Mouse (Mus musculus): ENCODE data around the gene Hepacam. TPM values are rescaled to one million over a fixed set of nuclear protein-coding genes. Genes with fewer than 3 reads are reported as not detected.

The Hepacam gene
- polyA plus RNA-seq, 1 experiment from 2014 or later = not detected

DNA sequence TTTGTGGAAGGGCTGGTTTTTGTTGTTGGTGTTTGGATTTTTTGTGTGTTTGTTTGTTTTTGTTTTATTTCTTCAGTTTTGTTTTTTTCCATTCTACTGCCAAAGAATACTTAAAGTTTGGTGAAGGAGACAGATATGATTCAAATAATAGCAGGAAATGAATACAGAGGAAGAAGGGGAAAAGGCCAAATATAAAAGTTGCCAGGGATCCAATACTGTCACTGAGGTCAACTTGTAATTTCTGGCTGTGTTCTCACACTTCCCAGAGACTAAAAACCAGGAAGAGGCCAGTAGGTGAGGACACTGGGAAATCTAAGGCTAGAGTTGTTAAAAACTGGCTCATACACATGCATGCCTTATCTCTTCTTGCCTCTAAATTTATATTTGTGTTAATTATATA, 5.1 kb upstream of the Hepacam start:
- ATAC-seq (ENCODE audit: insufficient number of reproducible peaks, insufficient read depth, low FRiP score, low TSS enrichment, low read depth) = no peak
- H3K4me3 ChIP-seq (replicated peaks) = no peak overlapping the region
- no peaks in the 10 kb centered on the region for H3K36me3 ChIP-seq
- no peaks in the 10 kb centered on the region for H3K9me3 ChIP-seq
- H3K9ac ChIP-seq (replicated peaks) = no peak overlapping the region
- H3K27ac ChIP-seq = no peak overlapping the region
- H3K27me3 ChIP-seq = 0 out of 2 replicates have a peak, but pooled peaks cover under 1% of the 10 kb centered on the region
- H3K4me2 ChIP-seq = no peak overlapping the region
- H3K4me1 ChIP-seq (replicated peaks) = peaks cover 7% of the 10 kb centered on the region; the same call in 1 of the 2 replicates

DNA sequence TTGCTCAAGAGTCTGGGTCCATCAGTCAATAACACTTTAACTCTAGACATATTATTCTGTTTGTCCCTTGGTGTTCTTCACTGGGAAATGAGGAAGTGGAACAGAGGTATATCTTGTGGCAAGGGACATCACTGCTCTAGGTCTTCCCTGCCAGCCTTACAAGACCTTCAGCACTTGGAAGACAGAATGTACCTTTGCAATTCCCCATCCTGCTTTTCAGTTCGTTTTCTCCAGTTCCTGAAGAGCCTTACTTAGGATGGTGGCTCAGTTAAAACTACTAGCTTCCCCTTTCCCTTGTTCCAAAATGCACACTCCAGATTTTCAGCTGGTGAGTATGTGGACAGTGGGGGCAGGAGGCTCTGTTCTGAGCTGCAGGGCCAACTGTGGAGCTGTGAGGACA, 4.3 kb upstream of the Hepacam start:
- 63% methylated on average over 1 of the region's 1 CpGs for WGBS
- H3K36me3 ChIP-seq = no peaks in the 10 kb centered on the region
- 0 out of 2 replicates have a peak, but pooled peaks cover 3% of the 10 kb centered on the region for H3K27me3 ChIP-seq
- H3K4me2 ChIP-seq = no peak overlapping the region
- no peak overlapping the region for H3K27ac ChIP-seq
- H3K9me3 ChIP-seq = no peaks in the 10 kb centered on the region
- no peak overlapping the region for H3K4me3 ChIP-seq (replicated peaks)
- H3K9ac ChIP-seq (replicated peaks) = no peak overlapping the region
- H3K4me1 ChIP-seq (replicated peaks) = peaks cover 7% of the 10 kb centered on the region; the same call in 1 of the 2 replicates
- no peak for ATAC-seq (ENCODE audit: insufficient number of reproducible peaks, insufficient read depth, low FRiP score, low TSS enrichment, low read depth)

GRCm38 (mm10) chr9:37363551-37363950, 3.6 kb upstream of the Hepacam start:
- Histone ChIP-seq H3K4me2 (no peak overlapping the region), H3K36me3 (no peaks in the 10 kb centered on the region), H3K27me3 (0 out of 2 replicates have a peak, but pooled peaks cover 3% of the 10 kb centered on the region), H3K27ac (no peak overlapping the region), H3K9ac (replicated peaks) (no peak overlapping the region), H3K9me3 (no peaks in the 10 kb centered on the region), H3K4me3 (replicated peaks) (no peak overlapping the region), H3K4me1 (replicated peaks) (peaks cover 7% of the 10 kb centered on the region; the same call in 1 of the 2 replicates)
- WGBS = 70% methylated on average over 3 of the region's 3 CpGs
- no peak for ATAC-seq (ENCODE audit: insufficient number of reproducible peaks, insufficient read depth, low FRiP score, low TSS enrichment, low read depth)

GRCm38 (mm10) chr9:37364392-37364791, 2.8 kb upstream of the Hepacam start:
- WGBS = 84% methylated on average over 3 of the region's 3 CpGs
- Histone ChIP-seq H3K27ac (no peak overlapping the region), H3K9me3 (no peaks in the 10 kb centered on the region), H3K27me3 (0 out of 2 replicates have a peak, but pooled peaks cover 3% of the 10 kb centered on the region), H3K4me3 (replicated peaks) (no peak overlapping the region), H3K4me1 (replicated peaks) (peaks cover 6% of the 10 kb centered on the region; the same call in 1 of the 2 replicates), H3K9ac (replicated peaks) (no peak overlapping the region), H3K36me3 (no peaks in the 10 kb centered on the region), H3K4me2 (no peak overlapping the region)
- no peak for ATAC-seq (ENCODE audit: insufficient number of reproducible peaks, insufficient read depth, low FRiP score, low TSS enrichment, low read depth)

- ATAC-seq (ENCODE audit: insufficient number of reproducible peaks, insufficient read depth, low FRiP score, low TSS enrichment, low read depth) = no peak
- Histone ChIP-seq H3K27me3 (0 out of 2 replicates have a peak, but pooled peaks cover 3% of the 10 kb centered on the region), H3K4me2 (no peak overlapping the region)
Observed at GRCm38 (mm10) chr9:37365706-37366105, 1.4 kb upstream of the Hepacam start.

GRCm38 (mm10) chr9:37368081-37368830, 1.1 kb downstream of the Hepacam start:
- Histone ChIP-seq H3K27ac (no peak overlapping the region), H3K9ac (replicated peaks) (no peak overlapping the region), H3K27me3 (0 out of 2 replicates have a peak, but pooled peaks cover 3% of the 10 kb centered on the region), H3K36me3 (no peaks in the 10 kb centered on the region), H3K4me3 (replicated peaks) (no peak overlapping the region), H3K4me2 (no peak overlapping the region), H3K9me3 (no peaks in the 10 kb centered on the region), H3K4me1 (replicated peaks) (no peaks in the 10 kb centered on the region)
- 77% methylated on average over 11 of the region's 11 CpGs for WGBS
- no peak for ATAC-seq (ENCODE audit: insufficient number of reproducible peaks, insufficient read depth, low FRiP score, low TSS enrichment, low read depth)

More at GRCm38 (mm10) chr9:37365706-37366105, 1.4 kb upstream of the Hepacam start:
- H3K4me1 ChIP-seq (replicated peaks) = no peaks in the 10 kb centered on the region
- H3K4me3 ChIP-seq (replicated peaks) = no peak overlapping the region
- H3K9ac ChIP-seq (replicated peaks) = no peak overlapping the region
- no peaks in the 10 kb centered on the region for H3K9me3 ChIP-seq
- no peak overlapping the region for H3K27ac ChIP-seq
- WGBS = 69% methylated on average over 5 of the region's 5 CpGs
- no peaks in the 10 kb centered on the region for H3K36me3 ChIP-seq

- no peak for ATAC-seq (ENCODE audit: insufficient number of reproducible peaks, insufficient read depth, low FRiP score, low TSS enrichment, low read depth)
- 0 out of 2 replicates have a peak, but pooled peaks cover 3% of the 10 kb centered on the region for H3K27me3 ChIP-seq
- no peak overlapping the region for H3K9ac ChIP-seq (replicated peaks)
- 69% methylated on average over 8 of the region's 8 CpGs for WGBS
- H3K36me3 ChIP-seq = no peaks in the 10 kb centered on the region
- no peak overlapping the region for H3K4me2 ChIP-seq
- no peak overlapping the region for H3K27ac ChIP-seq
- H3K9me3 ChIP-seq = no peaks in the 10 kb centered on the region
- H3K4me3 ChIP-seq (replicated peaks) = no peak overlapping the region
- H3K4me1 ChIP-seq (replicated peaks) = no peaks in the 10 kb centered on the region
Observed at GRCm38 (mm10) chr9:37368860-37369259, 1.7 kb downstream of the Hepacam start.

- Histone ChIP-seq H3K36me3 (no peaks in the 10 kb centered on the region), H3K4me2 (no peak overlapping the region), H3K4me1 (replicated peaks) (no peaks in the 10 kb centered on the region), H3K4me3 (replicated peaks) (no peak overlapping the region), H3K9ac (replicated peaks) (no peak overlapping the region), H3K9me3 (no peaks in the 10 kb centered on the region), H3K27me3 (0 out of 2 replicates have a peak, but pooled peaks cover 3% of the 10 kb centered on the region), H3K27ac (no peak overlapping the region)
- no peak for ATAC-seq (ENCODE audit: insufficient number of reproducible peaks, insufficient read depth, low FRiP score, low TSS enrichment, low read depth)
- 78% methylated on average over 7 of the region's 7 CpGs for WGBS
Observed at GRCm38 (mm10) chr9:37371232-37371801, 4.2 kb downstream of the Hepacam start.

- Histone ChIP-seq H3K27me3 (no peaks in the 10 kb centered on the region), H3K4me2 (no peak overlapping the region), H3K36me3 (no peaks in the 10 kb centered on the region), H3K9me3 (no peaks in the 10 kb centered on the region), H3K4me1 (replicated peaks) (no peaks in the 10 kb centered on the region), H3K4me3 (replicated peaks) (no peak overlapping the region), H3K9ac (replicated peaks) (no peak overlapping the region), H3K27ac (no peak overlapping the region)
- 93% methylated on average over 5 of the region's 5 CpGs for WGBS
- no peak for ATAC-seq (ENCODE audit: insufficient number of reproducible peaks, insufficient read depth, low FRiP score, low TSS enrichment, low read depth)
Observed at GRCm38 (mm10) chr9:37375718-37376117, 8.6 kb downstream of the Hepacam start.

DNA sequence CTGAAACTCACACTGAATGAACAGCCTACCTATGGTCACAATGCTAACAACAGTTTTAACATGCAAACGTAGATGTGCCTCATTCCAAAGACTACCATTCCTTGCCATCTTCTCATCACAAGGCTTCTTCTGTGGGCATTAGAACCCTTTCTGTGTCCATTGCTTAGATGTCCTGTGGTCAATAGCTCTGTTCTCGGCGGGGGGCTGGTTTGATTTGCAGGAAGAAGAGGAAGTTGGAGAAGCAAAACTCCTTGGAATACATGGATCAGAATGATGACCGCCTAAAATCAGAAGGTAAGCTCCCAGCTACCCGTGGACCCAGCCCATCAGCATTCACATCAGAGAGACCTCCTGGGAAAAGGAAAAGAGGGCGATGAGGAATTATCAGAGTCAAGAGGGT, 16.0 kb downstream of the Hepacam start:
- no peak overlapping the region for H3K4me2 ChIP-seq
- 89% methylated on average over 6 of the region's 6 CpGs for WGBS
- H3K9me3 ChIP-seq = no peaks in the 10 kb centered on the region
- no peak overlapping the region for H3K9ac ChIP-seq (replicated peaks)
- no peak for ATAC-seq (ENCODE audit: insufficient number of reproducible peaks, insufficient read depth, low FRiP score, low TSS enrichment, low read depth)
- H3K4me3 ChIP-seq (replicated peaks) = no peak overlapping the region
- H3K27me3 ChIP-seq = peaks cover 47% of the 10 kb centered on the region
- no peaks in the 10 kb centered on the region for H3K36me3 ChIP-seq
- H3K4me1 ChIP-seq (replicated peaks) = peaks cover 12% of the 10 kb centered on the region; the same call in 1 of the 2 replicates
- no peak overlapping the region for H3K27ac ChIP-seq

GRCm38 (mm10) chr9:37384284-37385182, 17.4 kb downstream of the Hepacam start:
- Histone ChIP-seq H3K36me3 (no peaks in the 10 kb centered on the region), H3K9ac (replicated peaks) (peak overlapping the region; percentile 73), H3K9me3 (no peaks in the 10 kb centered on the region), H3K4me3 (replicated peaks) (peak overlapping the region; percentile 47), H3K4me2 (peak overlapping the region; percentile 84), H3K27me3 (peaks cover 47% of the 10 kb centered on the region), H3K4me1 (replicated peaks) (peaks cover 12% of the 10 kb centered on the region; the same call in 1 of the 2 replicates), H3K27ac (no peak overlapping the region)
- 8% methylated on average over 54 of the region's 54 CpGs for WGBS
- peak; percentile 59 for ATAC-seq (ENCODE audit: insufficient number of reproducible peaks, insufficient read depth, low FRiP score, low TSS enrichment, low read depth)

All from limb, embryonic 12.5 days (tissue).